Mouse (Mus musculus): ENCODE data around the gene Glyr1.

DNA sequence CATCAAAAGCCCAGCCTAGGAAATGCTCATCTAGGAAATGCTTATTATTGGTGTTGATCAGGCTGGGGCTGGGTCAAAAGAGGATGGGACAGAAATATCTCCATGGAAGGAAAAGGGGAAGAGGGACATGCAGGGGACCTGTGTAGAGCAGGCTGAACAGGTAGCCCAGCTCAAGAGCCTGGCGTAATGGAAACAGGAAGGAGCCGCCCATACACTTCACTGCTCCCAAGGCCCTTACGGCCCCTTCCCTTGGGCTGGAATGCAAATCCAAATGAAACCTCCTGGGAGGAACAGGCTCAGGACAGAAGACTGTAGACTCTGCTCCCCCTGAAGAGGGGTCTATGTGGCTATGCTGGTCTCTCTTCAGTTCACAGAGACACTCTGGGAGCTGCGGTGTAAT is 35.1 kb downstream of the Glyr1 start:
- no peak for TF ChIP-seq TAL1 (IDR thresholded peaks at IDR 0.05; ENCODE audit: low read length)
- no peak for TF ChIP-seq GATA1 (IDR thresholded peaks at IDR 0.05; ENCODE audit: low read length)
